Mouse (Mus musculus) kidney, adult 2 months (tissue): ENCODE measurements around the gene Sema4b. TPM values are rescaled to one million over a fixed set of nuclear protein-coding genes. Genes with fewer than 3 reads are reported as not detected.
A peak's percentile ranks its signal among the peaks of the same experiment; 100 is the strongest.

ENCODE experiments used
- DNase-seq: peaks from one replicate; pipeline ENCODE4 v3.0.0; 2021
- H3K27ac ChIP-seq: fragments of 200-500 bp; 2 replicates; pipeline ENCODE4 v1.5.1; 2012; ENCODE audit warnings: low read depth, low read length, control low read depth, inconsistent platforms; ENCODE audit not compliant: insufficient read depth
- H3K27me3 ChIP-seq: fragments of 200-500 bp; replicated peaks from 2 replicates; pipeline ENCODE4 v1.6.1; 2012; ENCODE audit warnings: mild to moderate bottlenecking, moderate library complexity, low read length, inconsistent platforms; ENCODE audit not compliant: control insufficient read depth, insufficient read depth
- H3K36me3 ChIP-seq: fragments of 200-500 bp; 2 replicates; pipeline ENCODE4 v1.6.1; 2012; ENCODE audit warnings: mild to moderate bottlenecking, moderate library complexity, low read length, inconsistent platforms; ENCODE audit not compliant: control insufficient read depth, insufficient read depth
- H3K4me1 ChIP-seq: fragments of 200-500 bp; 2 replicates; pipeline ENCODE4 v1.6.1; 2011; ENCODE audit warnings: low read length; ENCODE audit not compliant: control insufficient read depth, insufficient read depth
- H3K4me3 ChIP-seq: fragments of 200-500 bp; 2 replicates; pipeline ENCODE4 v1.5.1; 2011; ENCODE audit warnings: mild to moderate bottlenecking, low read depth, low read length, control low read depth; ENCODE audit not compliant: insufficient read depth
- CTCF ChIP-seq: fragments of 200-500 bp; conservative IDR thresholded peaks from 2 replicates; pipeline ENCODE4 v1.5.1; 2011; ENCODE audit warnings: low read depth, mild to moderate bottlenecking, control low read depth, low read length, moderate library complexity, mixed read lengths; ENCODE audit not compliant: insufficient read depth, insufficient read length
- POLR2A ChIP-seq: fragments of 200-500 bp; IDR thresholded peaks from one replicate; pipeline ENCODE4 v1.6.1; 2011; ENCODE audit warnings: low read depth, low read length, control low read depth
- WGBS: fragments of 180-500 bp; shearing (Covaris S2); methylation state at CpG from one replicate; pipeline ENCODE4 v1.1.7; 2018; 5-methylcytosine and 5-hydroxymethylcytosine counted together
- polyA plus RNA-seq: library from polyadenylated mRNA; depleted of rRNA; stranded (reverse); fragments of >200 nt; gene quantifications from 2 replicates; pipeline ENCODE4 v1.2.3, GENCODE M21; 2012

Gene Sema4b
- polyA plus RNA-seq, 1 experiment = 24.4 TPM

- no peaks in the 10 kb centered on the region for H3K27me3 ChIP-seq
- no peaks in the 10 kb centered on the region for H3K36me3 ChIP-seq
- peak; percentile 69 for DNase-seq
- WGBS = 37% methylated on average over 5 of the region's 5 CpGs
- H3K27ac ChIP-seq = peak overlapping the region; percentile 53
- H3K4me1 ChIP-seq = peaks cover 41% of the 10 kb centered on the region
- TF ChIP-seq POLR2A = no peak
- no peak for TF ChIP-seq CTCF
- H3K4me3 ChIP-seq = no peak overlapping the region
Observed at GRCm38 (mm10) chr7:80191455-80191854, 4.8 kb downstream of the Sema4b start.

GRCm38 (mm10) chr7:80192226-80193061 lies 5.8 kb downstream of the Sema4b start:
- DNase-seq = peak; percentile 97
- peaks cover 42% of the 10 kb centered on the region for H3K4me1 ChIP-seq
- peak overlapping the region; percentile 22; the same call in 1 of the 2 replicates for H3K4me3 ChIP-seq
- WGBS = 6% methylated on average over 16 of the region's 16 CpGs
- TF ChIP-seq CTCF (no peak), POLR2A (no peak)
- no peaks in the 10 kb centered on the region for H3K27me3 ChIP-seq
- no peaks in the 10 kb centered on the region for H3K36me3 ChIP-seq
- H3K27ac ChIP-seq = peak overlapping the region; percentile 72

GRCm38 (mm10) chr7:80193941-80194739 lies 7.5 kb downstream of the Sema4b start:
- no peak overlapping the region; the same call in 1 of the 2 replicates for H3K27ac ChIP-seq
- WGBS = 68% methylated on average over 13 of the region's 13 CpGs
- H3K4me1 ChIP-seq = peaks cover 35% of the 10 kb centered on the region
- H3K36me3 ChIP-seq = no peaks in the 10 kb centered on the region
- H3K27me3 ChIP-seq = no peaks in the 10 kb centered on the region
- TF ChIP-seq POLR2A (no peak), CTCF (no peak)
- DNase-seq = no peak
- H3K4me3 ChIP-seq = no peak overlapping the region

- Histone ChIP-seq H3K4me3 (no peak overlapping the region), H3K36me3 (no peaks in the 10 kb centered on the region), H3K4me1 (peaks cover 37% of the 10 kb centered on the region), H3K27ac (no peak overlapping the region), H3K27me3 (no peaks in the 10 kb centered on the region)
- DNase-seq = no peak
- 92% methylated on average over 5 of the region's 5 CpGs for WGBS
- TF ChIP-seq POLR2A = no peak
- TF ChIP-seq CTCF = no peak
Observed at GRCm38 (mm10) chr7:80195146-80195545, 8.5 kb downstream of the Sema4b start.

GRCm38 (mm10) chr7:80195576-80196263 lies 9.1 kb downstream of the Sema4b start:
- Histone ChIP-seq H3K4me1 (peaks cover 33% of the 10 kb centered on the region), H3K36me3 (no peaks in the 10 kb centered on the region), H3K27ac (no peak overlapping the region), H3K4me3 (no peak overlapping the region), H3K27me3 (no peaks in the 10 kb centered on the region)
- peak; percentile 45 for DNase-seq
- WGBS = 70% methylated on average over 10 of the region's 11 CpGs
- no peak for TF ChIP-seq CTCF
- no peak for TF ChIP-seq POLR2A

GRCm38 (mm10) chr7:80197371-80197770 lies 10.7 kb downstream of the Sema4b start:
- TF ChIP-seq POLR2A (no peak), CTCF (no peak)
- Histone ChIP-seq H3K27ac (peak overlapping the region; percentile 61), H3K4me3 (no peak overlapping the region), H3K36me3 (no peaks in the 10 kb centered on the region), H3K27me3 (no peaks in the 10 kb centered on the region), H3K4me1 (peaks cover 35% of the 10 kb centered on the region)
- WGBS = 32% methylated on average over 4 of the region's 4 CpGs
- DNase-seq = peak; percentile 23
